Mouse (Mus musculus): ENCODE data around the gene Lhpp. TPM values are rescaled to one million over a fixed set of nuclear protein-coding genes. Genes with fewer than 3 reads are reported as not detected.

Lhpp gene
- polyA plus RNA-seq, 1 experiment from 2014 or later = 12.1 TPM

DNA sequence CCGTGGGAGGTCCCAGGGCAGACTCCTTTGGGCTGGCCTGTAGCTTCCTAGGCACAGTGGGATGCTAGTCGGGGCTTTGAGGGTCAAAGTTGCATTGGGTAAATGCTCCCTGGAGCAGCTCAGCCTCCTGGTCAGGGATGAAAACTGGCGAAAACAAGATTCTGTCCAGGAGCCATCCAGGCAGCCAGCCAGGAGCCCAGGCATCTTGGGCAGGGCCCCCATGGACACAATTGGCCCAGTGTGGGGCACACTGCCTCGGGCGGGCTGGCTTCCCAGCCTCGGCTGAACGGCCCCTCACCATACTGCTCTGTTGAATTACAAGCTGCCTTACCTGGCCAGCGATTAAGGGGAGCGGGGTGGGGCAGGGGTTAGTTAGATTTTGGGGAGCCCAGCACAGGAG, 82.3 kb downstream of the Lhpp start:
- WGBS = 69% methylated on average over 9 of the region's 9 CpGs
- no peaks in the 10 kb centered on the region for H3K27me3 ChIP-seq
- no peak overlapping the region for H3K27ac ChIP-seq
- ATAC-seq (ENCODE audit: low FRiP score) = no peak
- no peaks in the 10 kb centered on the region for H3K36me3 ChIP-seq (replicated peaks)
- no peak overlapping the region for H3K9ac ChIP-seq
- H3K4me3 ChIP-seq (replicated peaks) = no peak overlapping the region
- H3K4me2 ChIP-seq = no peak overlapping the region
- no peaks in the 10 kb centered on the region for H3K4me1 ChIP-seq
- H3K9me3 ChIP-seq = peaks cover 3% of the 10 kb centered on the region; the same call in 1 of the 2 replicates

DNA sequence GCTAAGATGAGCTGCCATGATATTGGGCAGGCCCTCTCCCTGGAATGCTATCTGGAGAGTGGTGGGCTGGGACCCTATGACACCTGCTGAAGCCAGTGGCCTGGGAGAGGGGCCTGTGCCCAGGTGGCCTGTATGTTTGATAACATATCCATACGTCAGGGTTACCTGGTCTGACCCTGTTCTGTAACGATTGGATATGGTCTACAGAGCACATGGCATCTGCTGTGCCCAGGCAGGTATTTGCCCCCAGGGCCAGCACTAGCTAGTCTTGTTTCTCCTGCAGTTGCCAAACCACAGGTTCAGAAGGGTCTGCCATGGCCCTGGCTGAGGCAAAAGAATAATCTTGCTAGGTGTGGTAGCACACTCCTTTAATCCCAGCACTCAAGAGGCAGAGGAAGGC, 83.1 kb downstream of the Lhpp start:
- no peaks in the 10 kb centered on the region for H3K27me3 ChIP-seq
- no peak for ATAC-seq (ENCODE audit: low FRiP score)
- no peak overlapping the region for H3K9ac ChIP-seq
- no peaks in the 10 kb centered on the region for H3K36me3 ChIP-seq (replicated peaks)
- no peak overlapping the region for H3K27ac ChIP-seq
- 87% methylated on average over 2 of the region's 2 CpGs for WGBS
- no peaks in the 10 kb centered on the region for H3K4me1 ChIP-seq
- no peak overlapping the region for H3K4me3 ChIP-seq (replicated peaks)
- peaks cover 3% of the 10 kb centered on the region; the same call in 1 of the 2 replicates for H3K9me3 ChIP-seq
- H3K4me2 ChIP-seq = no peak overlapping the region

DNA sequence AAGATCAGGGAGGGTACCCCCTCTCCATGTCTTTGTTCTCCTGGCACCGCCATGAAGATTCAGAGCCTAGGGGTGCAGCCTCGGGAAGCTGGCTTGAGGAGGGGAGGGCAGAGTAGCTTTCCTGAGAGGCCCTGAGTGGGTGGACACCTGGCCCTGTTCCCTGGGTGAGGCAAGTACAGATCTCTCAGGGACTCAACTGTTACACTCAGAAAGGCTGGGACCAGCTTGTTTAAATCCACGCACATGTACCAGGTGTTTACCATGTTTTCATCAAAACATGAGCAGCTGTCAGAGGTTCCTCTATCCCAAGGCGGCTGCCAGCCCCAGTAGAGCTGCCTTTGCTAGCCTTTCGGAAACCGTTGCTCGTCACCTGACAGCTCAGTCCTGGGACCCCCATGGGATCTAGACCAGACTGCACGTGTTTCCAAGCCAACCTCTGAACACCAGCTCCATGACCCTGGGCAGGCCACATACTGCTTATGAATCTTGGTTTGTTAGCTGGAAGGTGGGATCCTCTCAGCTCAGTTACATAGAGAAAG, 86.9 kb downstream of the Lhpp start:
- Histone ChIP-seq H3K27me3 (no peaks in the 10 kb centered on the region), H3K9ac (no peak overlapping the region), H3K4me2 (no peak overlapping the region), H3K27ac (no peak overlapping the region), H3K4me1 (no peaks in the 10 kb centered on the region), H3K36me3 (replicated peaks) (no peaks in the 10 kb centered on the region), H3K9me3 (peaks cover 3% of the 10 kb centered on the region; the same call in 1 of the 2 replicates), H3K4me3 (replicated peaks) (no peak overlapping the region)
- WGBS = 87% methylated on average over 8 of the region's 8 CpGs
- ATAC-seq (ENCODE audit: low FRiP score) = no peak

DNA sequence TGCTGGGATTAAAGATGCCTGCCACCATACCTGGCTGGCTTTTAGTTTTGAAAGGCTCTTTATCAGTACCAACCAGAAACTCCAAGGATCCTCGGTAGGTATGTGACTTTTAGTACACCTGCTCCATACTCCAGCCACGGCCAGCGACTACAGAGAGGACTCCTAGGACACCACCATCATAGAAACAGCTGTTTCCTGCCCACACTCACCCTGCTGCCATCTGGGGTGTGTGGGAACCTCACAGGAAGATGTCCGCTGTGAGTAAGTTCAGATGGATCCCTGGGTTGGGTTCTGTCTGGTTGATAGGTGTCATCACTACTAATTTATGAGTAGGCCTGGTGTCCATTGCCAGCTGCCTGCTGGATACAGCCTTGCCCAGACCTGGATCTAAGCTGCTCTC, 88.3 kb downstream of the Lhpp start:
- Histone ChIP-seq H3K27ac (no peak overlapping the region), H3K4me2 (no peak overlapping the region), H3K27me3 (no peaks in the 10 kb centered on the region), H3K9ac (no peak overlapping the region), H3K36me3 (replicated peaks) (no peaks in the 10 kb centered on the region), H3K4me1 (no peaks in the 10 kb centered on the region), H3K4me3 (replicated peaks) (no peak overlapping the region), H3K9me3 (peaks cover 3% of the 10 kb centered on the region; the same call in 1 of the 2 replicates)
- WGBS = 92% methylated on average over 4 of the region's 4 CpGs
- ATAC-seq (ENCODE audit: low FRiP score) = no peak

DNA sequence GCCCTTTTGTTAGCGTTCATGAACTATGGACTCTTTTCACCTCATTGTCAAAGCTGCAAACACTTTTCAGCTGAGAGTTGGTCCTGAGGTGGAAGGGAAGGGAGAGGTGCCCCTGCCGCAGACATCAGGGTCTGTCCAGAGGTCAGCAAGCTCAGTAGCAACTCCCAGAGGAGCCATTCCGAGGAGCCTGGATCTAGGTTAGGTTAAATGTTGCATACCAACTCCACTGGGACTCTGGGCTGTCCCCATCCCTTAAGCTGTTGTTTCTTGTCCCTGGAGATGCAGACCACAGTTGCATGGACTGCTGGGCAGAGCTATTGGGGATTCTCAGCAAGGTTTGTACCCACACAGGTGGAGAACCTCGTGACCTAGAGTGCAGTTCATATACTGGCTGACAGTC, 88.7 kb downstream of the Lhpp start:
- peaks cover 3% of the 10 kb centered on the region; the same call in 1 of the 2 replicates for H3K9me3 ChIP-seq
- H3K4me3 ChIP-seq (replicated peaks) = no peak overlapping the region
- H3K36me3 ChIP-seq (replicated peaks) = no peaks in the 10 kb centered on the region
- WGBS = 66% methylated on average over 4 of the region's 4 CpGs
- ATAC-seq (ENCODE audit: low FRiP score) = no peak
- no peak overlapping the region for H3K9ac ChIP-seq
- H3K4me2 ChIP-seq = no peak overlapping the region
- no peaks in the 10 kb centered on the region for H3K4me1 ChIP-seq
- no peak overlapping the region for H3K27ac ChIP-seq
- H3K27me3 ChIP-seq = no peaks in the 10 kb centered on the region

DNA sequence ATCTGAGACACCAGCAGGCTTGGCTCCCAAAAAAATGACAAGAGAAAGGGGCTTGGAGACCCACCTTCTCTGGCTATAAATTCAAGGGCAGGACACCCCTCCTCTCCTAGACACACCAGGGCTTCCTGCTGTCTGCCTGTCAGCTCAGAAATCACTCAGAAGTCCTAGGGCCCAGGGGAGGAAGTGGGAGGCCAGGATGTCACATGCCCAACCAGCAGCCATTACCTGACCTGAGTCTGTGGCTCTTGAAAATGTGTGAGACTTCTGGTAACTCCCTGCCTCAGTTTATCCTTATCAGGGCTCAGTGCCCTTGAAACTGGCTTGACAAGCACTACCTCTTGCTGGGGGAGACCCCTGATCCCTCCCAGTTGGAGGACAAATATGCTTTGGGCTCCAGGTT, 89.2 kb downstream of the Lhpp start:
- H3K27ac ChIP-seq = no peak overlapping the region

DNA sequence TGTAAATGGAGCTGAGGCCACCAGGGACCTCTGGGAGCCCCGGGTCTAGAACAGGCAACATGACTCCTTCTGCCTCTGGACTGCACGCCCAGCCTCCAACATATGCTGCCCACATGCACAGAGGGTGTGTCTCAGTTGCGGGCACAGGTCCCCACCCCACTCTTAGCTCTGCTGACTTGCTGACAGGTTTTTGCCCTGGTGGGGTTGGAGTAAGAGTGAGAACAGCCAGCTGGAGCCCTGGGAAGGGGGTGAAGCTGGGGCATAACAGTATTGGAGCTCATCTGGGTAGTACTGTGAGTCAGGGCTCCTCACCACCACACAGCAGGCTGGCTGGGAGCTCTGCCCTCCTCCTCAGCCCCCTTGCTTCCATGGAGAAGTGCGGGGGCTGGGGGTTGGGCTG, 89.7 kb downstream of the Lhpp start:
- no peaks in the 10 kb centered on the region for H3K27me3 ChIP-seq
- 86% methylated on average over 4 of the region's 4 CpGs for WGBS
- H3K36me3 ChIP-seq (replicated peaks) = no peaks in the 10 kb centered on the region
- H3K4me3 ChIP-seq (replicated peaks) = no peak overlapping the region
- H3K4me2 ChIP-seq = no peak overlapping the region
- H3K9me3 ChIP-seq = no peaks in the 10 kb centered on the region
- H3K27ac ChIP-seq = no peak overlapping the region
- no peaks in the 10 kb centered on the region for H3K4me1 ChIP-seq
- no peak for ATAC-seq (ENCODE audit: low FRiP score)
- H3K9ac ChIP-seq = no peak overlapping the region

More for the DNA sequence above, 89.2 kb downstream of the Lhpp start:
- Histone ChIP-seq H3K9ac (no peak overlapping the region), H3K4me2 (no peak overlapping the region), H3K4me1 (no peaks in the 10 kb centered on the region), H3K9me3 (peaks cover 3% of the 10 kb centered on the region; the same call in 1 of the 2 replicates), H3K36me3 (replicated peaks) (no peaks in the 10 kb centered on the region), H3K4me3 (replicated peaks) (no peak overlapping the region), H3K27me3 (no peaks in the 10 kb centered on the region)
- ATAC-seq (ENCODE audit: low FRiP score) = no peak

DNA sequence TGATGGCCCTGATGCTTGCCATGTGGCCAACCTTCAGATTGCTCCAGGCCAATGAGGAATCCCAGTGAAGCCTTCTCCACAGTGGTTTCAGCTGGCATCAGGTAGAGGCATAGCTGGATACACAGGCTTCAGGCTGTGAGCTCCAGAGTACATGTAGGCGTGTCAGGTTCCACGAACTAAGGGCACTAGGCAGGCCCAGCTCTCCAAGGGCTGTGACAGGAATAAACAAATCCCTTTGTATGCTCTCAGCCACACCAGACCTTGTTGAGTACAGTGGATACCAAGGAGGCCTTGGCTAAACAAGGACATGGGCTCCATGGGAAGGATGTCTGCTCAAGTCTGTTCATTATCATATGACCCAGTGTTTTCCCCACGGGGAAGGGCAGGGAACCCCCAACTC, 91.0 kb downstream of the Lhpp start:
- no peak overlapping the region for H3K4me2 ChIP-seq
- no peaks in the 10 kb centered on the region for H3K9me3 ChIP-seq
- H3K36me3 ChIP-seq (replicated peaks) = no peaks in the 10 kb centered on the region
- H3K4me1 ChIP-seq = no peaks in the 10 kb centered on the region
- WGBS = 94% methylated on average over 3 of the region's 3 CpGs
- ATAC-seq (ENCODE audit: low FRiP score) = no peak
- no peak overlapping the region for H3K4me3 ChIP-seq (replicated peaks)
- no peaks in the 10 kb centered on the region for H3K27me3 ChIP-seq
- no peak overlapping the region for H3K9ac ChIP-seq
- no peak overlapping the region for H3K27ac ChIP-seq

DNA sequence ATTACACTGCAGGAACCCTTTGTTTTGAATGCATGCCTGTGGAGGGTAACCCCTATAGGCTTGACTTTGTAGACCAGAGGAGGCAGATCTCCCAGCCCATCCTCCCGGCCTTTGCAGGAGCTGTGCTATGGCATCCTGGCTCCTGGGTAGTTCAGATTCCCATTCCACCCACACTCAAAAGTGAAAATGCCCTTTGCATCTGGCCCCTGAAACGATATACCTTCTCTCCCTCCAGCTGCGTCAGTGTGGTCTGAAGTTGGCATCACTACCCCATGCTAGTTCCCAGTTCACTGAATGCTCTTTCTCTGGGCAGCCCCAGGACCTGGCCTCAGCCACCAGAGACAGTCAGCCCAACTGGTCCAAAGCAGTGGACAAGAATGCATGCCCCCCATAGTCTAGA, 91.6 kb downstream of the Lhpp start:
- H3K27me3 ChIP-seq = no peaks in the 10 kb centered on the region
- no peaks in the 10 kb centered on the region for H3K4me1 ChIP-seq
- H3K9me3 ChIP-seq = no peaks in the 10 kb centered on the region
- 86% methylated on average over 3 of the region's 3 CpGs for WGBS
- H3K4me3 ChIP-seq (replicated peaks) = no peak overlapping the region
- H3K36me3 ChIP-seq (replicated peaks) = no peaks in the 10 kb centered on the region
- no peak overlapping the region for H3K4me2 ChIP-seq
- ATAC-seq (ENCODE audit: low FRiP score) = no peak
- H3K27ac ChIP-seq = no peak overlapping the region
- no peak overlapping the region for H3K9ac ChIP-seq

DNA sequence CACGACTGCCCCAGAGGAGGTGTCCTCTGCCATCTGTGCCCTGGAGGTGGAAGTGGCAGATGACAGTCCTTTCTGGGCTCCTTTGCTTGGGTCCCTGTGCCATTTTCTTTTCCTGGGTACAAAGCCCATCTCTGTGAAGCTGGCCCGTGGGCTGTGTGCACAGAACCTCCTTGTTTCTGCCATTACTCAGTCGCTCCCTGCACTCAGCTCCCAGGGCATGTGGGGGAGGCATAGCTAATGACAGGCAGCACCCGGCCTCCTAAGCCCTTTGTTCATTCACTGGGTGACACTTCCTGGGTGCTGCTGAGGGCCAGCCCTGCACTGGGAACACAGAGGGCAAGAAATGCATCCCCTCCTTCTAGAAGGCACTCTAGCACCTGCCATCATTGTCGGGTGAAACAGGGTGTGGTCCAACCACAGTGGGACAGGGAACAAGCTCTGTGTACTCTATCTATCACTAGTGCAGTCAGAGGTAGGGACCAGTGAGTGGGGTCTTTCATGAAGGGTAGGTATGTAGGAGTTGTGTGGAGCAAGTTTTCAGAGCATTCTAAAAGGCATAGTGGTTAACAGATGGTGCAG, 92.1 kb downstream of the Lhpp start:
- 79% methylated on average over 5 of the region's 5 CpGs for WGBS
- Histone ChIP-seq H3K9ac (no peak overlapping the region), H3K4me1 (no peaks in the 10 kb centered on the region), H3K4me3 (replicated peaks) (no peak overlapping the region), H3K36me3 (replicated peaks) (no peaks in the 10 kb centered on the region), H3K27me3 (no peaks in the 10 kb centered on the region), H3K4me2 (no peak overlapping the region), H3K9me3 (no peaks in the 10 kb centered on the region), H3K27ac (no peak overlapping the region)
- no peak for ATAC-seq (ENCODE audit: low FRiP score)

DNA sequence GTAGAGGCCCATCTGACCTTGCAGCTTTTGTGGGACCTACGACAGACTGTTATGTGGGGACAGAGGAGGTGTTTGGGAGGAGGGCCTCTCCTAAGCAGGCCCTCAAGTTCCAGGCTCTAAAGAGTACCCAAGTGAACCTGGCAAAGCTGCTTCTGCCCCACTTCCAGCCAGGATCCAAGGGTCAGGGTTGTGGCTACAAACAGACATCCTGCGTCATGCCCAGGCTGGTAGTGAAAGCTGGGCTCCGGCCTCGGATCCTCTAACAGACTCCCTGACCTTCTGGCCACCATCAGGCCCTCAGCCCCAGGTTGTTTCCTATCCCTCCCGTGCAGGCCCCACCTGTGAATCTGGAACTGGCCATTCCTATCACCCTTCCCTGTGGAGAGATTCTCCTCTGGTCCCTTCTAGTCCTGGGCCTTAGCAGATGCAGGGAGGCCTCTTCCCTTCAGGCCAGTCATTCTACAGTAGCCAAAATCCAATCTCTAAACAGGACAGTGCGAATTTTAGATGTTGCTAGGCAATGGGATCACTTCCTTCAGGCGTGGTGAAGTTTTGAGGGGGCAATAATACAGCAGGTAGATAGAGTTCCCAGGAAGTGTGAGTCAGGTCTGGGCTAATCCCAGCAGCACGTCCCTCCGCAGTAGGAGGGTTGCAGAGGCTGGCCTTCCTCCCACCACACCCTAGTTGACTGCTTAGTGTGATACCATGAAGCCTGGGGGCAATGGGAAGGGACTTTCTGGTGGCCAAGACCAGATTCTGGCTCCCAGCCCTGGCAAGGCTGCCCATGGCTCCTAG, 93.3 kb downstream of the Lhpp start:
- ATAC-seq (ENCODE audit: low FRiP score) = no peak
- Histone ChIP-seq H3K4me1 (no peaks in the 10 kb centered on the region), H3K4me3 (replicated peaks) (no peak overlapping the region), H3K27me3 (no peaks in the 10 kb centered on the region), H3K9ac (no peak overlapping the region), H3K9me3 (no peaks in the 10 kb centered on the region), H3K4me2 (no peak overlapping the region), H3K27ac (no peak overlapping the region), H3K36me3 (replicated peaks) (no peaks in the 10 kb centered on the region)
- WGBS = 89% methylated on average over 9 of the region's 9 CpGs

DNA sequence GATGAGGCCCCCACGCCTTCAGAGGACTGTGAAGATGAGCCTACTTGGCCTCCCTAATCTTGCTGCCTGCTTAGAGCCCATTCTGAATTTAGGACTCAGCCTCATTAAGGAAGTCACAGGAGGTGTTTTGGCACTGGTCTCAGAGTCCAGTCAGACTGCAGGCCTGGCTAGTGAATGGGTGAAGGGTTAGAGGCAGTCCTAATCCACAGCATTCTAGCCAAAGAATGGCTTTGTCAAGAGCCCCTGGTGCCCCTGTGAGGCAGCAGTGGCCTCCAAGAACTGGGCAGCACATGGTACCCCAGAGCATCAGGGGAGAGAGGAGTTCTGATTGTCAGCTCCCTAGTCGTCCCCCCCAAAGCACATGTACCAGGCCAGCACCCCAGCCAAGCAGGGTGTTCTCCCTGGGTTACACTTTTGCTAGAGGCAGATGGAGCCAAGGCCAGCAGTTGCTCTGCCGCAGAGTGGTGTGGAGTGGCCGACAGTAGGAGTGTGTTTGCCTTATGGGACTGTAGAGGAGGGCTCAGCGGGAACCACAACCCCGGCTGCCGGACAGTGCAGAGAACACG, 94.0 kb downstream of the Lhpp start:
- H3K4me2 ChIP-seq = no peak overlapping the region
- no peaks in the 10 kb centered on the region for H3K27me3 ChIP-seq
- 88% methylated on average over 8 of the region's 8 CpGs for WGBS
- no peak overlapping the region for H3K4me3 ChIP-seq (replicated peaks)
- no peak overlapping the region for H3K9ac ChIP-seq
- no peak overlapping the region for H3K27ac ChIP-seq
- no peak for ATAC-seq (ENCODE audit: low FRiP score)
- H3K9me3 ChIP-seq = no peaks in the 10 kb centered on the region
- H3K4me1 ChIP-seq = no peaks in the 10 kb centered on the region
- H3K36me3 ChIP-seq (replicated peaks) = no peaks in the 10 kb centered on the region
